Comparison of ENCODE assay signal across 24 mouse cellular contexts in genomic region chr8:86428131-86428530, GRCm38 (mm10).
"Had no signal": no experiment of that assay in that cellular context is flagged by ENCODE, and none has a peak within 500 bp of the region (broad histone marks: within the 10 kb centered on the region; RNA-seq: fewer than 3 reads in every experiment).

No protein-coding gene starts in this region.

- H3K4me3 ChIP-seq: gastrocnemius, adult 2 months; heart, adult 2 months; heart, embryonic 10.5 days; heart, embryonic 12.5 days; hindbrain, embryonic 10.5 days; hindbrain, embryonic 12.5 days; intestine, embryonic 15.5 days; layer of hippocampus, adult 2 months; left cerebral cortex, adult 2 months; limb, embryonic 10.5 days; limb, embryonic 12.5 days; liver, embryonic 13.5 days had no signal

- H3K9me3 ChIP-seq: heart, embryonic 10.5 days; heart, embryonic 12.5 days; hindbrain, embryonic 10.5 days; hindbrain, embryonic 12.5 days; intestine, embryonic 15.5 days; limb, embryonic 10.5 days; liver, embryonic 13.5 days had no signal

- H3K4me2 ChIP-seq: heart, embryonic 12.5 days; hindbrain, embryonic 12.5 days; hindbrain, embryonic 14.5 days; intestine, embryonic 15.5 days; limb, embryonic 12.5 days; liver, embryonic 11.5 days; liver, embryonic 13.5 days had no signal

- DNase-seq: gastrocnemius, adult 2 months; gastrocnemius, postnatal 10 days; gastrocnemius, postnatal 25 days; heart, adult 2 months; heart, postnatal 10 days; heart, postnatal 4 days; kidney, adult 18-20 months; kidney, adult 8-10 months; kidney, postnatal 25 days; liver; liver, embryonic 13.5 days had no signal

- H3K4me1 ChIP-seq: heart, embryonic 10.5 days; heart, embryonic 12.5 days; intestine, embryonic 15.5 days; limb, embryonic 10.5 days; liver, embryonic 13.5 days had no signal

- H3K27ac ChIP-seq: gastrocnemius, adult 2 months; heart, adult 2 months; heart, embryonic 10.5 days; hindbrain, embryonic 12.5 days; intestine, embryonic 15.5 days; layer of hippocampus, adult 2 months; left cerebral cortex, adult 2 months; limb, embryonic 10.5 days; limb, embryonic 12.5 days; liver, embryonic 13.5 days had no signal

- H3K9ac ChIP-seq: heart, embryonic 12.5 days; hindbrain, embryonic 12.5 days; hindbrain, embryonic 14.5 days; intestine, embryonic 15.5 days; limb, embryonic 12.5 days; liver, embryonic 13.5 days had no signal

- H3K27me3 ChIP-seq: heart, embryonic 12.5 days; hindbrain, embryonic 12.5 days; intestine, embryonic 15.5 days; limb, embryonic 12.5 days; liver, embryonic 13.5 days had no signal

- H3K36me3 ChIP-seq: heart, embryonic 10.5 days; heart, embryonic 12.5 days; hindbrain, embryonic 10.5 days; hindbrain, embryonic 12.5 days; intestine, embryonic 15.5 days; limb, embryonic 10.5 days; limb, embryonic 12.5 days; liver, embryonic 13.5 days had no signal

- ATAC-seq: inflammation-experienced regulatory T-cells, adult 6 months; intestine, embryonic 15.5 days; intestine, postnatal 0 days had no signal
